27 mouse cellular contexts compared by ENCODE assay signal in genomic region chr16:24149441-24149840, GRCm38 (mm10).
A peak's percentile ranks its signal among the peaks of the same experiment; 100 is the strongest.
DNase-seq lines count a peak whose midpoint lies in the region; ATAC-seq lines count a peak whose summit lies in the region.
"Had no signal": no experiment of that assay in that cellular context is flagged by ENCODE, and none has a peak within 500 bp of the region (broad histone marks: within the 10 kb centered on the region; RNA-seq: fewer than 3 reads in every experiment).

No protein-coding gene starts in this region.

- no peaks in the 10 kb centered on the region for H3K9me3 ChIP-seq in hindbrain, embryonic 14.5 days (ENCODE audit: control insufficient read depth, low read length)
- H3K9me3 ChIP-seq: embryonic facial prominence, embryonic 12.5 days; hindbrain, embryonic 12.5 days; neural tube, embryonic 13.5 days; stomach, embryonic 15.5 days had no signal

- H3K36me3 ChIP-seq in hindbrain, embryonic 14.5 days (replicated peaks; ENCODE audit: control insufficient read depth, insufficient read depth): no peaks in the 10 kb centered on the region
- H3K36me3 ChIP-seq: embryonic facial prominence, embryonic 12.5 days; hindbrain, embryonic 12.5 days; neural tube, embryonic 13.5 days; stomach, embryonic 15.5 days had no signal

- H3K4me2 ChIP-seq in hindbrain, embryonic 14.5 days (replicated peaks): no peak overlapping the region
- H3K4me2 ChIP-seq: embryonic facial prominence, embryonic 12.5 days; heart, embryonic 11.5 days; hindbrain, embryonic 12.5 days; neural tube, embryonic 13.5 days; stomach, embryonic 15.5 days had no signal

- H3K4me1 ChIP-seq in hindbrain, embryonic 14.5 days (replicated peaks; ENCODE audit: control insufficient read depth, insufficient read depth, low read length): no peaks in the 10 kb centered on the region
- H3K4me1 ChIP-seq: hindbrain, embryonic 12.5 days; neural tube, embryonic 13.5 days; stomach, embryonic 15.5 days had no signal

- no peaks in the 10 kb centered on the region for H3K27me3 ChIP-seq in hindbrain, embryonic 14.5 days (ENCODE audit: control insufficient read depth, insufficient read depth, low read length)
- H3K27me3 ChIP-seq: embryonic facial prominence, embryonic 12.5 days; hindbrain, embryonic 12.5 days; neural tube, embryonic 13.5 days; stomach, embryonic 15.5 days had no signal

- no peak overlapping the region for H3K4me3 ChIP-seq in hindbrain, embryonic 14.5 days (replicated peaks; ENCODE audit: low read length)
- H3K4me3 ChIP-seq: embryonic facial prominence, embryonic 12.5 days; hindbrain, embryonic 12.5 days; layer of hippocampus, adult 2 months; megakaryocyte, embryonic 14.5 days; neural tube, embryonic 13.5 days; stomach, embryonic 15.5 days had no signal

- 0 out of 2 replicates have a peak, but pooled peaks have one; percentile 23 for ATAC-seq in frontal cortex, adult (ENCODE audit: low TSS enrichment)
- no peak for ATAC-seq in hindbrain, embryonic 14.5 days (ENCODE audit: low FRiP score)
- ATAC-seq: forebrain, embryonic 16.5 days; inflammation-experienced regulatory T-cells, adult 6 months; liver, postnatal 0 days had no signal

- WGBS in hindbrain, embryonic 14.5 days: 84% methylated on average over 4 of the region's 4 CpGs

- DNase-seq in frontal cortex, postnatal 25 days (ENCODE audit: low spot score in 2 of 2): no peak
- peak; percentile 45 for DNase-seq in A20 (ENCODE audit: low read depth, low spot score)
- DNase-seq in cerebellum, adult 9-10 months: peak; percentile 89
- DNase-seq in gastrocnemius, postnatal 14 days: peak; percentile 23
- no peak for DNase-seq in c-Kit-positive CD71-positive TER-119-positive erythroid progenitor cells, embryonic 14.5 days (ENCODE audit: low spot score)
- DNase-seq in left cerebral cortex, postnatal 10 days (ENCODE audit: extremely low spot score in 1 of 2, low spot score in 2 of 2): no peak
- DNase-seq in hindbrain, embryonic 14.5 days (ENCODE audit: low spot score): no peak
- DNase-seq: heart, postnatal 14 days; kidney, adult 2 months; kidney, postnatal 14 days; left cerebral cortex, postnatal 4 days; liver, postnatal 0 days; lung, postnatal 10 days; midbrain, embryonic 14.5 days; right cerebral cortex, postnatal 25 days; thymus, adult 18-20 months; thymus, postnatal 4 days had no signal

- intact Hi-C loops in gastrocnemius, postnatal 14 days (cut with DNase I; ENCODE audit: low total_unique reads): no loop called here
- intact Hi-C loops in left cerebral cortex, postnatal 10 days (cut with DNase I): no loop called here

- H3K9ac ChIP-seq in hindbrain, embryonic 14.5 days: no peak overlapping the region
- H3K9ac ChIP-seq: embryonic facial prominence, embryonic 12.5 days; hindbrain, embryonic 12.5 days; liver, postnatal 0 days; neural tube, embryonic 13.5 days; stomach, embryonic 15.5 days had no signal

- H3K27ac ChIP-seq in hindbrain, embryonic 14.5 days: no peak overlapping the region
- H3K27ac ChIP-seq: embryonic facial prominence, embryonic 12.5 days; hindbrain, embryonic 12.5 days; layer of hippocampus, adult 2 months; neural tube, embryonic 13.5 days; stomach, embryonic 15.5 days had no signal

Comparison
In these comparisons a context has a peak if more than half of its experiments do, and no peak if none do; other contexts are left out.
1. DNase-seq: peak in A20 (single experiment), cerebellum, adult 9-10 months (single experiment) and gastrocnemius, postnatal 14 days (single experiment); none in frontal cortex, postnatal 25 days (0 of 2), c-Kit-positive CD71-positive TER-119-positive erythroid progenitor cells, embryonic 14.5 days (single experiment), left cerebral cortex, postnatal 10 days (0 of 2) and hindbrain, embryonic 14.5 days (single experiment).